Mouse (Mus musculus) kidney, adult 11 months (tissue): ENCODE data around the gene Exd1.

Source experiments
- DNase-seq: peaks from one replicate; pipeline ENCODE4 v3.0.0; 2022

The Exd1 gene

DNA sequence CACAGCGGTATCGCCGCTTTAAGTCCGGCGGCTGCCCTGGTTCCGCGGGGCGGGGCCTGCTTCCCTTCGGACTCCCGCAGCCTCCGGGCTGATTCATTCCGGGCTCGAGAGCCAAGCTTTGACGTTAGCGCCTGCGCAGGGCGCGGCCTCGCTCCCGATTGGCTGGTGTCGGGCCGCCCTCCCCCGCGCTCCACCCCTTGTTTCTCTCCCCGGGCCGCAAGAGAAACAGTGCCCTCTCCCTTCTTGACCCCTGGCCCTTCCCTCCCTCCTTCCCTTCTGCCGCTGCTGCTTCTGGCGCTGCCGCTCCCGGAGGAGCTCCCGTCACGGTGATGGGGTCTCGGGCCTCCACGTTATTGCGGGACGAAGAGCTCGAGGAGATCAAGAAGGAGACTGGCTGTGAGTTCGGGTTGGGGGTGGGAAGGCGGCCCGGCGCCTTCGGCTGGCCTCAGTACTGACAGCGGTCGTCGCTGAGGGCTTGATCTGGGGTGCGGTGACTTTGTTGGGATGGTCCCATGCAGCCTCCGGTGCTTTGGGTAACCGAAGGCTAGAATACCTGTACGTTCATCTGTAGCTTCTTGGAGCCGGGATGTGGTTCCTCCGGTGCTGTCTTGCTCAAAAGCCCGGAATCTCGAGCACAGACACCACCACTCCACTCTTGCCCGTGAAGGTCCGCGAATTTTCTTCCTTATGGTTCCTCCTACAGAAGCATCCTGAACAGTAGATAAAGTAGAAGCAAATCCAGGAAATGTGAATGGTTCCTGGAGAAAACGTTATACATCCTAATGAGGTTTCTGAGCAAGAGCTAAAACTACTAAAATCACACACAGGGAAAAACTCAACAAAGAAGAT is at the start of gene Exd1, which contains the start of gene Chp1:
Gene Exd1 (minus strand): TSS at position 106 of the 849 bp plus-strand sequence.
Gene Chp1 (plus strand): TSS at position 176 of the 849 bp plus-strand sequence.
- DNase-seq = peak; percentile 99

- DNase-seq = peak; percentile 34
Measured at GRCm38 (mm10) chr2:119596781-119597330, 49.4 kb upstream of the Exd1 start.

DNA sequence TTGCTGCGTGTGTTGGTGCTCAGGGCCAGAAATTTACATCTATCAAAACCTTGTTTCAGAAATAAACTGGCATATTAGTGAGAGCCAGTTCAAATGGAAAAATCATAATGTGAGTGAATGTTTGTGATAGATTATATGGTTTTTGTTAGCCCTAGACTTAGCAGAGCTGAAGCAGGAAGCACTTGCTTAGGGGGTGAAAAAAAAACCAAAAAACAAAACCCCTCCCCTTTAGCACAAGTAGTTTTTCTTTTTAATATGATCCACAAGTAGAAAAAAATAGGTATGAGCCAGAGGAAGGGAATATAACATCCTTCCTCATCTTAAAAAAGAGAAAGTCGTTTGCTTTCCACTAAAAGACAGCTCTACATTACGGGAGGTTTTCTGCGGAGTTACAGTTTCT is 47.9 kb upstream of the Exd1 start:
- no peak for DNase-seq

GRCm38 (mm10) chr2:119594113-119594981 is 46.9 kb upstream of the Exd1 start:
- peak; percentile 96 for DNase-seq

- no peak for DNase-seq
Measured at GRCm38 (mm10) chr2:119593765-119594112, 46.3 kb upstream of the Exd1 start.

- DNase-seq = no peak
Measured at GRCm38 (mm10) chr2:119591247-119591646, 43.8 kb upstream of the Exd1 start.

DNA sequence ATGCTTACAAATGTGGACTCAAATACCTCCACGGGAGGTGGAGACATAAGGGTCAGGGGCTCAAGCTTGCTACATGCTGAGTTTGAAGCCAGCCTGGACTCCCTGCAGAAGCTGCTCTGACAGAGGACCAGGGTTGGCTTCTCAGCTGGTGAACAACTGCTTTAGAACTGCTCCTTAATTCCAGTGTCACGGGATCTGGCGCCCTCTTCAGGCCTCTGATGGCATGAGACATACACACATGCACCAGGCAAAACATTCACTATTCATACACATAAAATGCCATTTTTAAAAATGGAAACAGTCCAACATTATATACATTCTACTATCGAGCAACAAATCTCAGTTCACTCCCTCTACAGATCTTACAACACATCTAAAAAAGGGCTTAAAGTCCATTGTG is 40.0 kb upstream of the Exd1 start:
- peak; percentile 47 for DNase-seq

DNA sequence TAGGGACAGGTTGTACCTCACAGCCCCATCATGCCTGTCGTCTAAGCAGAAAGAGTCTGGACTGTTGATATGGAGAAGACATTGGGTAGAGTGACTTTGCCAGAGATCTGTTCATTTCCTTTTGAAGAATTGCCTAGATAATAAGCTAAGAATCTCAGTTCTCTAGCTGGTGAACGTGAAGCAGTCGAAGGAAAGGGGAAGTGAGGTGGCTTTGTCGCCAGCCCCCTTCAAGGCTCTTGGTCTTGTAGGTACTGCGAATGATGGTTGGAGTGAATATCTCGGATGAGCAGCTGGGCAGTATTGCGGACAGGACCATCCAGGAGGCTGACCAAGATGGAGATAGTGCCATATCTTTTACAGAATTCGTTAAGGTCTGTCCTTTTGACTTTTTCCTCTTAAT is 36.9 kb upstream of the Exd1 start:
- DNase-seq = no peak

GRCm38 (mm10) chr2:119583439-119583838 is 36.0 kb upstream of the Exd1 start:
- DNase-seq = no peak

DNA sequence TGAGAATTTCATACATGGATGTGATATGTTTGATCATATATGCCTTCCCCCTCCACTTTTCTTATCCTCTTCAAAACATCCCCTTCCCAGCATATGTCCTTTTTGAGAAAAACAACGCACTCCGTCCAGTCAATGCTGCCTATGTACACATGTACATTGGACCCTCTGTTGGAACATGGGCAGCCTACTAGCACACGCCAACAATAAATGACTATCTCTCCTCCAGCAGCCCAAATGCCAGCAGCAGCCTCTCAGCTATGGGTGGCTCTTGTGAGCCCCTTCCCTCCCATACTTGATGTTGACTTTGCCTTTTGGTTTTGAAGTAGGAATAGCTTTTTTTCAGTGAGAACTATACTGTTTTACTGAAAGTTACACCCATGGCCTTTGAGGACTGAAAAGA is 34.1 kb upstream of the Exd1 start:
- no peak for DNase-seq

- DNase-seq = no peak
Measured at GRCm38 (mm10) chr2:119572471-119572870, 25.0 kb upstream of the Exd1 start.

- DNase-seq = peak; percentile 65
Measured at GRCm38 (mm10) chr2:119566182-119566855, 18.9 kb upstream of the Exd1 start.

DNA sequence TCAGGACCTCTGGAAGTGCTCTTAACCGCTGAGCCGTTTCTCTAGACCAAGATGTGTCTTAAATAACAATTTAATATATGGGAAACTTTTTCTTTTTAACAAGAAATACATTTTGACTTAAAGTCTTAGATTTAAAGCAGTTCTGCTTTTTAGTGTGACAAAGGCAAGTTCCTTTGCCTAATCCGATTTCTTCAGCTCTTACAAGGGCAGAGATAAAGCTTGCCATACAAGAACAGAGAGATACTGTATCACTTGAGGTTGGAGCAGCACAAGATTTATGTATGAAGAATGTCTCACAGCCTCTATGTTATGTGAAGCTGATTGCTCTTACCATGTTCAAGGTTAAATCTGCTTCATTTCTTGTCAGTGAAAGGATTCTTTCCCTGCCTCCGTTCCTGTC is 17.9 kb upstream of the Exd1 start:
- DNase-seq = no peak

DNA sequence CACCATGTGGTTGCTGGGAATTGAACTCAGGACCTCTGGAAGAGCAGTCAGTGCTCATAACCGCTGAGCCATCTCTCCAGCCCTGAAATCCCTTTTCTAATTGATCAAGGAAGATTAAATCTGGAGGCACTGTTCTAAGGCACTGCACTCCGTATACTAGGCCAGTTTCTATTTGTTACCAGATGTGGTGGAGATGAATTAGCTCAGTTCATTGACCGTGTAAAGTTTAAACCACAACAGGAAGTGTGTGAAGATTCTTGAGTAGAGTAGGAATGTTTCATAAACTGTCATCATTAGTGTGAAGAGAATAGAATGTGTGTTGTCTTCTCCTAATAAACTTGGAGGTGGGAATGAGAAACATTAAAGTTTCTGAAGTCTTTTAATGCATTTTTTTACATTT is 14.4 kb upstream of the Exd1 start:
- no peak for DNase-seq

GRCm38 (mm10) chr2:119558737-119559340 is 11.4 kb upstream of the Exd1 start:
- DNase-seq = no peak

GRCm38 (mm10) chr2:119558039-119558438 is 10.6 kb upstream of the Exd1 start:
- DNase-seq = no peak

DNA sequence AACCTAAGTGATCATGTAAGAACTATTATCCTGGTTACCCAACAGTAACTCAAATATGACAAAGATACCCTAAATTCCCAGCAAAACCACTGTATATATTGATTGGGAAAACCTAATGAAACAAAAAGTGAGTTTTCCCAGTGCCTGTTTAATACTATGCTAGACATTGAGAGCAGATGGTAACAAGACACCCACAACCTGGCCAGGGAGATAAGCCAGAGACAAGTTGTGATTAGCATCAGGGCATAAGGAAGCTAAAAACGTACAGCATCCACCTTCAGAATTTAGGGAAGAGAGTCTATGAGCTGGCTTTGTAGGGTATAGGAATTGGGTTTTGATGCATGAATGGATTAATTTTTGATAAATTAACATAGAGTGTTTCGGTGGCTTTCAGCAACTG is 2.3 kb upstream of the Exd1 start:
- DNase-seq = no peak

DNA sequence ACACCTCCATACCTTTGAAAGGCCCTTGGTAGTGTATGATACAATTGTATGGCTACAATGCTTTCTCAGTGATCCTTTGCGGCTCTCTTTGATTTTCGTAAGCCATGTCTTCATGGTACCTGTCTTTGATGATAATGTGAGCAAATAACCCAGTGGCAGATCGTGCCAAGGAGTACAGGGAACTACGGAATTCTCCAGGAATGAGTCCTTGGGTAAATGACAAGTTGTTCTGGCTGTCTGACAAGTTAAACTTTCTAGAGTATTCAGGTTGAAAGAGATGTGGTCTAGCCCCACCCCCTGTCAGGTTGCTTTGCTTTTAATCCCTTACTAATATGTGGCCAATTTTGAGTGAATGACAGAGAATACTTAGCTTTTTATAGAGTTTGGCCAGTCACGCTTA is 1.3 kb upstream of the Exd1 start:
- no peak for DNase-seq

GRCm38 (mm10) chr2:119548371-119548660 is 889 bp upstream of the Exd1 start:
- no peak for DNase-seq

DNA sequence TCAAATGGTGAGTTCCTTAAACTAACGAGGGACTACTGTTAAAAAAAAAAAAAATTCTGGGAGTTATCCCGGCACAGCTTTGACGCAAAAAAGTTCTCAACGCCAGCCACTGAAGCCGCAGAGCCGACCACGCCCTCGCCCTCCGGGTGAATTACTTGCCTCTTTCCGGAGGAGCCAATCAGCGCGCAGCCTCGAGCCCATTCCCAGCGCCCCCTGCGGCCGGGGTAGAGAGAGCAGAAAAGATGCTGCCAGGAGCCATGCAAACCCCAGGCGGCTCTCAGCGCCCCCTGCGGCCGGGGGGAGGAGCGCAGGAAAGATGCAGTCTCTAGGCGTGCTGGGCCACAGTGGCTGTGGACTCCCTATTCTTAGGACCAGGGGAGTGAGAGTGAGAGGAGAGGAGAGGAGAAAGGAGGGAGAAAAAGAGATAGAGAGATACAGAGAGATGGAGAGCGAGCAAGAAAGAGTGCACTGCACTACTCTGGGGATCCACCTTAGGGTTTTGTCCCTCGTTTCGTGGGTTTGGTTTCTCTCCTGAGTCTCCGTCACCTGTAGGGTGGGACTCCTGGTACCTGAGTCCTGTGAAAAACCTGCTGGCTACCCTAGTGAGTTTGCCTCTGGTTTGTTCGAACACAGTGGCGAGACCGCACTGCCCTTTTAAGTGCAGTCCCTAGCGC is 442 bp downstream of the Exd1 start:
- peak; percentile 86 for DNase-seq

DNA sequence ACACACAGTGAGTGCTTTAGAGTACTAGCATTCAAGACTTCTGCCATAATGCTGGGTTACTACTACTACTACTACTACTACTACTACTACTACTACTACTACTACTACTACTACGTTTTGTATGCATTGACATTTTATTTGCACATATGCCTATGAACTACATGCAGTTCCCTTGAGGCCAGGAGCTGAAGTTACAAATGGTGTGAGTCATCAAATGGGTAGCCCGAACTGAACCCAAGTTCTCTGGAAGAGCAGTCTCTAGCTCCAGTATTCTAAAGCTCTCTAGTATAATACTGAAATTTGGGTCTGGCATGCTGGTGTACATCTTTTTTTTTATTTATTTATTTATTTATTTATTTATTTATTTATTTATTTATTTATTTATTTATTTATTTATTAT is 3.8 kb downstream of the Exd1 start:
- DNase-seq = no peak

DNA sequence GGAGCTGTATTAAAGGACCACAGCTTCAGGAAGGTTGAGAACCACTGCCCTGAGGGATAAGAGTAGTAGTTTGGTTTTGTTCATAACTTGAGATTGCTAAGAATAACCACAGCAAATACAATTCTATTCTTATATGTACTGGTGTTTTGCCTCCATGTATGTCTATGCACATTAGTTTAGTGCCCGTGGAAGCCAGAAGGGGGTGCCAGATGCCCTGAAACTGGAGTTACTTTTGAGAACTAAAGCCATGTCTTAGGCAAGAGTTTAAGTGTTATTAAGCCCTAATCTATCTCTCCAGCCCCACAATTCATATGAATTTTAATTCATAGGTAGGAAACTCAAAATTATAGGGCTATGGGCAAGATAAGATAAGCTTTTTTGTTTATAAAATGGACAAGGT is 5.3 kb downstream of the Exd1 start:
- peak; percentile 51 for DNase-seq
